Mouse (Mus musculus) bone marrow, adult 2 months (tissue): ENCODE data around the gene Slc11a2. TPM values are rescaled to one million over a fixed set of nuclear protein-coding genes. Genes with fewer than 3 reads are reported as not detected.

Experiments
- H3K27ac ChIP-seq: fragments of 200-500 bp; 2 replicates; pipeline ENCODE4 v1.5.1; 2012; ENCODE audit warnings: low read depth, mild to moderate bottlenecking, control low read depth, inconsistent platforms, low read length; ENCODE audit not compliant: control insufficient read depth, poor library complexity, insufficient read depth
- H3K4me1 ChIP-seq: fragments of 200-500 bp; 2 replicates; pipeline ENCODE4 v1.6.1; 2011; ENCODE audit warnings: low read length; ENCODE audit not compliant: control insufficient read depth, insufficient read depth
- H3K4me3 ChIP-seq: fragments of 200-500 bp; replicated peaks from 2 replicates; pipeline ENCODE3; 2011; ENCODE audit warnings: mild to moderate bottlenecking, low read depth, low read length, control low read depth; ENCODE audit not compliant: control insufficient read depth
- CTCF ChIP-seq: fragments of 200-500 bp; IDR thresholded peaks from 2 replicates; pipeline ENCODE4 v1.5.1; 2011; ENCODE audit warnings: low read length, control low read depth; ENCODE audit not compliant: control insufficient read depth, insufficient read depth
- POLR2A ChIP-seq: fragments of 200-500 bp; IDR thresholded peaks from 2 replicates; pipeline ENCODE4 v1.6.1; 2011; ENCODE audit warnings: low read depth, mild to moderate bottlenecking, control low read depth, low read length, borderline replicate concordance; ENCODE audit not compliant: control insufficient read depth
- WGBS: fragments of 180-500 bp; shearing (Covaris S2); methylation state at CpG from one replicate; pipeline ENCODE4 v1.1.7; 2018; 5-methylcytosine and 5-hydroxymethylcytosine counted together
- polyA plus RNA-seq: library from polyadenylated mRNA; stranded (reverse); fragments of >200 nt; gene quantifications from 2 replicates; pipeline ENCODE4 v1.2.4, GENCODE M21; 2011; ENCODE audit warnings: low replicate concordance; ENCODE audit not compliant: missing spikeins, insufficient read depth, insufficient read length

Gene Slc11a2
- polyA plus RNA-seq, 1 experiment = 30.7 TPM

GRCm38 (mm10) chr15:100462086-100462485, 37.2 kb upstream of the Slc11a2 start:
- Histone ChIP-seq H3K27ac (no peak overlapping the region), H3K4me1 (peaks cover 1% of the 10 kb centered on the region; the same call in 1 of the 2 replicates), H3K4me3 (no peak overlapping the region)
- TF ChIP-seq CTCF (no peak), POLR2A (no peak)
- 57% methylated on average over 5 of the region's 5 CpGs for WGBS

- WGBS = 31% methylated on average over 9 of the region's 9 CpGs
- TF ChIP-seq CTCF = no peak
- no peak for TF ChIP-seq POLR2A
- H3K27ac ChIP-seq = 0 out of 2 replicates have a peak overlapping the region, but pooled peaks have one; percentile 20
Measured at GRCm38 (mm10) chr15:100461646-100462045, 36.8 kb upstream of the Slc11a2 start.

DNA sequence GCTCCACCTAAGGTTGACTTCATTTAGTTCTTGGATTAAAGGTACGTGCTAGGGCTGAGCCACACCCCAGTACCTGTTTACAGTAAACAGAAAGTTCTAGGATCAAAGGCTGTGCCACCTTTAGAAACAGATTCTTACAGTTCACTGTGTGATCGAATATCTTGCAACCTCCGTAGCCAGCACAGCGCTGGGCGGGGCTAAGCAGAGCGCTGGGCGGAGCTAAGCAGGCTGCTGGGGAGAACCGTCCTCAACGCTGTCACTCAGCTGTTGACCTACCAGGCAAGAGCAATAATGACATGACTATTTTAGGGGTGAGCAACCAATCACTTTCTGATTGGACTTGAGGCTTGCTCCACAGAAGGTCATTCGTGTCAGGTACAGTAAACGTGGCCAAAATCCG, 36.1 kb upstream of the Slc11a2 start:
- H3K4me1 ChIP-seq = peaks cover 1% of the 10 kb centered on the region; the same call in 1 of the 2 replicates
- peak overlapping the region; percentile 3 for H3K4me3 ChIP-seq
- 7% methylated on average over 12 of the region's 12 CpGs for WGBS
- no peak overlapping the region for H3K27ac ChIP-seq
- TF ChIP-seq POLR2A (no peak), CTCF (no peak)

More at GRCm38 (mm10) chr15:100461646-100462045, 36.8 kb upstream of the Slc11a2 start:
- H3K4me3 ChIP-seq = no peak overlapping the region
- H3K4me1 ChIP-seq = peaks cover 1% of the 10 kb centered on the region; the same call in 1 of the 2 replicates

DNA sequence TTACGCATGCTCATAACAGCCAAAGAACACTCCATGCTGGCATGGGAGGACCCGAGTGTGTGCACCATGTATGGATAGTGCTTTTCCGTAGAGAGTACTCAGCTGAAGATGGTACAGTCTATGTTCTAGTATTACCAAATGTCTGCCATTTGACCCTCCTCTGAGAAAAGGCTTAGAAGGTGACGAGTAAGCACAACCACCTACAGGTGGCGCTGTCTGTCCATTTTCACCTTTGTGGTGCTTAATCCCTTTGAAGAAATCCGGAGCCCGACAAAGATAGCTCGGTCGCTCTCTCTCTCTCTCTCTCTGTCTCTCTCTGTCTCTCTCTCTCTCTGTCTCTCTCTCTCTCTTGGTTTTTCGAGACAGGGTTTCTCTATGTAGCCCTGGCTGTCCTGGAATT, 33.2 kb upstream of the Slc11a2 start:
- Histone ChIP-seq H3K27ac (no peak overlapping the region), H3K4me1 (peaks cover 1% of the 10 kb centered on the region; the same call in 1 of the 2 replicates), H3K4me3 (no peak overlapping the region)
- TF ChIP-seq POLR2A = no peak
- TF ChIP-seq CTCF = peak; percentile 24; the same call in 1 of the 2 replicates
- WGBS = 27% methylated on average over 10 of the region's 10 CpGs

DNA sequence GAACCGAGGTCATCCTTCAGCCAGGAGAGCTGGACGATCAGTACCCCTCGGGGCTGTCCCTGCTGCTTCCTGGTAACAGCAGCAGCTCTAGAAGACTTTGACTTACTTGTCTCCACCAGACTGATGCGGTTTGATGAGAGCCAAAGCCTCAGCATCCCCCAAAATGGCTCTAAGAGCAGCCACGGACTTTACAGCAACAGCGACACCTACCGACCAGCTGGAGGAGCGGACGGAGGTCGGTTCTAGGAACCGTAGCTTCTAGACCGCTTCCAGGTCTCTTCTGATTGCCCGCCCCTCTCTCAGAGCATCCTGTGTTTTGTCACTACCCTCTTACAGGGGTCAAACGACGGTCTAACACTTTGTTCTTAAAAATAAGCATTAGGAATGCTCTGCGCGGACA, 32.5 kb upstream of the Slc11a2 start:
- H3K4me3 ChIP-seq = no peak overlapping the region
- no peak overlapping the region for H3K27ac ChIP-seq
- TF ChIP-seq CTCF = peak; percentile 95
- TF ChIP-seq POLR2A = no peak
- WGBS = 8% methylated on average over 17 of the region's 17 CpGs
- peaks cover 1% of the 10 kb centered on the region; the same call in 1 of the 2 replicates for H3K4me1 ChIP-seq

DNA sequence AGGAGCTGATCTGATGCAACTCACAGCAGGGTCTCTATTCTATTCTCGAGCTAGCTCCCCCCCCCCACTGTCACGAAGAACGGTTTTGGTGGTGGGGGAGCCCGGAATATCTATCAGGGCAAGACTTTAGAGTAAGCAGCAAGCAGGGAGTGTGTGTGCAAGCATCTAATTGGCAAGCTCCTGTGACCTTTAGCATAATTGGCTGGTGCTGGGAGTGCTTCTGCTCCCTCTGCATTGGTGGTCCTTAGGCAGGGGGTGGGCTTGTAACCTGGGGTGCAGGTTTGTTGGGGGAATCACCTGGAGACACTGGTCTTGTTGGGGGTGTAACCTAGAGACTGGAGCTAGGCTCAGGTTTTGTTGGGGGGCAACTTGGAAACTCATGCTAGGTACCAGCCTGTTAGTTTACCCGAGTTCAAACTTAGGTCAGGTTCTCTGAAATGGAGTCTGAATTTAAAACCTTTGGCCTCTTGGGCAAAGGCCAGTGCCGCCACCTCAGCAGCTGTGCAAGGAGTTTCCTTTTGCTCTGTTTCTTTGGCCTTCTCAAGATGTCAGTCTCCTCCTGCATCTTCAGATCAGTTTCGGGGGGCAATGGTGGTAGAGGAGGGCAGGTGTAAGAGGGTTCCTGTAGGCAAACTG, 31.6 kb upstream of the Slc11a2 start:
- no peak for TF ChIP-seq POLR2A
- TF ChIP-seq CTCF = no peak
- H3K4me1 ChIP-seq = peaks cover 1% of the 10 kb centered on the region; the same call in 1 of the 2 replicates
- H3K27ac ChIP-seq = no peak overlapping the region
- no peak overlapping the region for H3K4me3 ChIP-seq
- 88% methylated on average over 7 of the region's 7 CpGs for WGBS

DNA sequence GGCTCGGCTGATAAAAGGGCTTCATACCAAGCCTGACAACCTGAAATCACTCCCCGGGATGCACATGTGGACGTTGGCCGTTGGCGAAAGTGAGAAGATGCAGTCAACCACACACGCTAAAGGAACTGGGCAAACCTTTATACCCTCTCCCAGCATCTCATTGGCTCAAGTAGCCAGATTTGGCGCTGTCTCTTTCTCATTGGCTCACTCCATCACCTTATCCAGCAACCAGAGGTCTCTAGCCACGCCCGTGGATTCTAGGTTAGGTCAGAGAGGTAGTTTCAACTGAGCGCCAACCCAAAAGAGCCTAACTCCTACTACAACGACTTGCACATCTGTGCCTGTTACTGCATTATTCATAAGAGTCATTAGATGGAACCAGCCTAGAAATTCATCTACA, 27.6 kb upstream of the Slc11a2 start:
- WGBS = 85% methylated on average over 11 of the region's 11 CpGs
- no peak for TF ChIP-seq CTCF
- no peak for TF ChIP-seq POLR2A
- Histone ChIP-seq H3K4me3 (no peak overlapping the region), H3K27ac (no peak overlapping the region), H3K4me1 (no peaks in the 10 kb centered on the region)

GRCm38 (mm10) chr15:100451245-100451644, 26.4 kb upstream of the Slc11a2 start:
- TF ChIP-seq POLR2A (no peak), CTCF (no peak)
- Histone ChIP-seq H3K27ac (no peak overlapping the region), H3K4me3 (no peak overlapping the region), H3K4me1 (no peaks in the 10 kb centered on the region)
- 85% methylated on average over 16 of the region's 16 CpGs for WGBS

DNA sequence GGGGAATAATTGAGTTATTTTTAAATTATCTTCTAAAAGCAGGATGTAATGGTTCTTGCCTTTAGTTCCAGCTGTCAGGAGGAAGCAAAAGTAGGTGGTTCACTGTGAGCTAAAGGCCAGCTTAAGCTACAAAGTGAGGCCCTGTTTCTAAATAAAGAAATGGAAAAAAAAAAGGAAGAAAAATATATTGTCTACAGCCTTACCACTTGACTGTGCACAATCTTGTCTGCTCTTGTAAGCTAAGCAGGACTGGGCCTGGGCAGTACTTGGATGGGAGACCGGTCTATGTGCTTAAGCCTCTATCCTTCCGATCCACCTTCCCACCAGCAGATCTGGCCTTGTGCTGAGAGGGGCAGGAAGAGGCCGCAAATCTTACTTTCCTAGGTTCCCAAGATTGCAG, 24.6 kb upstream of the Slc11a2 start:
- WGBS = 90% methylated on average over 3 of the region's 3 CpGs
- Histone ChIP-seq H3K4me3 (no peak overlapping the region), H3K4me1 (no peaks in the 10 kb centered on the region), H3K27ac (no peak overlapping the region)
- no peak for TF ChIP-seq POLR2A
